ENCODE assay signal across 8 mouse cellular contexts in the genomic region with DNA sequence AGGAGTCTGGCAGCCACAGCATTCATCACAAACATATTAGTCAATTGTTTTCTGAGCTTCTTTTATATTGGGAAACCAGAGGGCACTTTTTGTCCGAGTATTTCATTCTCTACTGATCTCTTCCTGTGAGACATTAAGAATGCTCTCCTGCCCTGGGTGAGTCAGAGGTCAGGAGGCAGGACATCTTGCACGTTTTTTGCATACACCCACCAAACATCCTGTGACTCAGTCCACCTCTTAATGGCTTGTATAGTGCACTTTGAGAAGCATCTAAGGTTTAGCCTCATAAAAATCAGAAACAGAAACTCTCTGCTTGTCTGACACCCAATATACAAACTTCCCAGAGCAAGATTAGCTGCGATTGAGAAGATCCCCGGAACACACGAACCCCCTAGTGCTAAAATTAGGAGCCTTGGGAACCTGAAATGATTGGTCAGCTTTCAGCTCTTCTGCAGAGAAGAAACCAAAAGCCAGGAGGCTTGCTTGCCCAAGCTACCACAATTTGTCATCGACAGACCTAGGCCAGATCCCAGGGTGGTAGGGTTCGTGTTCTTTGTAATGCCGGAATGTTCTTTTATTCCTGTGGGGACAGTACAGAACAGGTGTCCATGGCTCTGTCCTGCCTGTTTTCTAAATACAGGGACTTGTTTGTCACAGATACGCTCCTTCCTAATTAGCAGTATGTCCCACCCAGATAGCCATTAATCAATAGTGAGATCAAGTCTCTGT. TPM values are rescaled to one million over a fixed set of nuclear protein-coding genes. Genes with fewer than 3 reads are reported as not detected.
A peak's percentile ranks its signal among the peaks of the same experiment; 100 is the strongest.
DNase-seq lines count a peak whose midpoint lies in the region; ATAC-seq and TF ChIP-seq lines count a peak whose summit lies in the region.

No protein-coding gene starts in this region.

- no peak overlapping the region for H3ac ChIP-seq in myocyte (ENCODE audit: control insufficient read depth, insufficient read length)

- peak overlapping the region; percentile 75 for H3K27ac ChIP-seq in left cerebral cortex, adult 2 months
- H3K27ac ChIP-seq in hindbrain, postnatal 0 days: peak overlapping the region; percentile 61; the same call in 1 of the 2 replicates

- no peak for TF ChIP-seq POLR2A in myocyte (IDR thresholded peaks at IDR 0.05; ENCODE audit: insufficient read length, low read depth)

- no peaks in the 10 kb centered on the region for H3K27me3 ChIP-seq in hindbrain, postnatal 0 days (ENCODE audit: insufficient read depth, low read length)
- no peaks in the 10 kb centered on the region for H3K27me3 ChIP-seq in myocyte (ENCODE audit: control insufficient read depth, insufficient read depth, insufficient read length)

- peak; percentile 36 for ATAC-seq in hindbrain, postnatal 0 days

- no peaks in the 10 kb centered on the region for H3K36me3 ChIP-seq in hindbrain, postnatal 0 days (ENCODE audit: insufficient read depth, low read length)
- H3K36me3 ChIP-seq in myocyte (ENCODE audit: control insufficient read depth, insufficient read depth): no peaks in the 10 kb centered on the region

- DNase-seq in left cerebral cortex, adult 2 months (ENCODE audit: extremely low spot score in 1 of 2, low spot score in 2 of 2): no peak
- no peak for DNase-seq in left cerebral cortex, postnatal 25 days (ENCODE audit: low spot score in 2 of 2)
- peak; percentile 32 for DNase-seq in adrenal gland, postnatal 10 days
- no peak for DNase-seq in hindbrain, postnatal 0 days (ENCODE audit: low spot score)
- DNase-seq in cerebellum, adult 11-12 months: no peak
- DNase-seq in frontal cortex, postnatal 14 days (ENCODE audit: low spot score in 2 of 2): no peak
- no peak for DNase-seq in thymus, postnatal 0 days (ENCODE audit: low spot score)

- 30% methylated on average over 9 of the region's 9 CpGs for whole genome bisulfite sequencing in hindbrain, postnatal 0 days

- H3K4me1 ChIP-seq in hindbrain, postnatal 0 days (ENCODE audit: insufficient read depth, low read length): peaks cover 15% of the 10 kb centered on the region

- no peaks in the 10 kb centered on the region for H3K9me3 ChIP-seq in hindbrain, postnatal 0 days (ENCODE audit: low read length)

- H3K9ac ChIP-seq in hindbrain, postnatal 0 days (replicated peaks; ENCODE audit: low read length): no peak overlapping the region

- TF ChIP-seq CTCF in left cerebral cortex, adult 2 months (IDR thresholded peaks at IDR 0.05): no peak
- no peak for TF ChIP-seq CTCF in hindbrain, postnatal 0 days (IDR thresholded peaks at IDR 0.05; ENCODE audit: low read depth)

- no peaks in the 10 kb centered on the region for H3K79me2 ChIP-seq in myocyte (ENCODE audit: control insufficient read depth, insufficient read depth)

- H3K4me2 ChIP-seq in hindbrain, postnatal 0 days (ENCODE audit: low read depth, low read length): 0 out of 2 replicates have a peak overlapping the region, but pooled peaks have one; percentile 0
- peak overlapping the region; percentile 81 for H3K4me2 ChIP-seq in myocyte (ENCODE audit: low read depth)

- intact Hi-C loops in left cerebral cortex, adult 2 months (cut with DNase I): no loop called here
- intact Hi-C loops in left cerebral cortex, postnatal 25 days (cut with DNase I): no loop called here

- no peak overlapping the region for H3K4me3 ChIP-seq in left cerebral cortex, adult 2 months
- no peak overlapping the region for H3K4me3 ChIP-seq in hindbrain, postnatal 0 days (ENCODE audit: low read length)
- H3K4me3 ChIP-seq in myocyte: no peak overlapping the region

TF ChIP-seq in myocyte, 11 proteins besides CTCF, POLR2A, EP300 and RAD21:
- no peak for TF ChIP-seq TCF3 (IDR thresholded peaks at IDR 0.05; ENCODE audit: insufficient read length, low read depth)
- TF ChIP-seq MYOD1 (IDR thresholded peaks at IDR 0.05; ENCODE audit: control insufficient read depth in 1 of 3, insufficient read length in 2 of 3, low read depth in 2 of 3): peak in 1 of 3 experiments; percentile 16
TF ChIP-seq in myocyte: peak in this region for 1.

RNA-seq across cellular contexts. Expression of a gene that starts 35.9 kb away (rescaled TPM):
- 10 to 100 TPM; 81.2 to 88.4 TPM for total RNA-seq in left cerebral cortex, adult 2 months (2021)
- 10 to 100 TPM; 83.3 to 86.5 TPM for total RNA-seq in left cerebral cortex, postnatal 25 days (2021)
- 10 to 100 TPM; 80.1 to 89.3 TPM for total RNA-seq in adrenal gland, postnatal 10 days (2021)
- total RNA-seq in hindbrain, postnatal 0 days (2014; rRNA removed): 67.1 and 68.5 TPM in 2 replicates
- polyA plus RNA-seq in hindbrain, postnatal 0 days (2015; fragmentation: Nextera tagmentation; extraction: Ambion mirVana): 28.0 and 28.4 TPM in 2 replicates
- 15.4 TPM for polyA plus RNA-seq in myocyte (2012; fragmentation: generic; extraction: Trizol)
- 36.7 and 50.8 TPM in 2 replicates for polyA plus RNA-seq in thymus, postnatal 0 days (2015; fragmentation: Nextera tagmentation; extraction: Ambion mirVana)
